Mouse (Mus musculus) ES-Bruce4 (cell line): ENCODE measurements around the gene Hdgfl3.

ENCODE experiments used
- CTCF ChIP-seq: IDR thresholded peaks from one replicate; pipeline ENCODE4 v1.8.1; 2011; ENCODE audit warnings: low read depth, low read length
- EP300 ChIP-seq: IDR thresholded peaks from 2 replicates; pipeline ENCODE4 v1.6.1; 2011; ENCODE audit warnings: low read depth, low read length; ENCODE audit not compliant: insufficient read depth

GRCm38 (mm10) chr7:81880286-81880685 is 54.0 kb downstream of the Hdgfl3 start:
- TF ChIP-seq CTCF (no peak), EP300 (no peak)
